Comparison of ENCODE assay signal across 8 mouse cellular contexts in genomic region chr9:56089778-56090520, GRCm38 (mm10). TPM values are rescaled to one million over a fixed set of nuclear protein-coding genes. Genes with fewer than 3 reads are reported as not detected.
DNase-seq lines count a peak whose midpoint lies in the region; ATAC-seq lines count a peak whose summit lies in the region.

Gene Pstpip1 (plus strand): TSS chr9:56089962.

- intact Hi-C loops in gastrocnemius, postnatal 36 days (cut with DNase I), result no loop called here
- intact Hi-C loops in left cerebral cortex, postnatal 25 days (cut with DNase I), result no loop called here

- peak; percentile 95 for ATAC-seq in inflammation-experienced regulatory T-cells, adult 6 months
- peak; percentile 87 for ATAC-seq in megakaryocyte progenitor cell, adult 5-6 weeks (replicated peaks; ENCODE audit: poor library complexity)

- DNase-seq in ZHBTc4 (ENCODE audit: low read depth, low spot score), result peak; percentile 81
- peak; percentile 33 for DNase-seq in embryo, embryonic 10.5 days (ENCODE audit: low spot score)
- peak; percentile 67 to 79 for DNase-seq in gastrocnemius, postnatal 36 days
- DNase-seq in left cerebral cortex, postnatal 25 days (ENCODE audit: low spot score in 2 of 2), result peak; percentile 36 to 62
- peak; percentile 55 for DNase-seq in right cerebral cortex, postnatal 25 days
- peak; percentile 70 to 83 for DNase-seq in urinary bladder, postnatal 4 days (ENCODE audit: low spot score in 2 of 2)

RNA-seq across cellular contexts. Expression of gene Pstpip1, which starts in this region (rescaled TPM):
- under 1 TPM; 0.69 to 0.89 TPM for total RNA-seq in gastrocnemius, postnatal 36 days (2021)
- 10 to 100 TPM; 38.5 to 48.0 (median 46.2) TPM for polyA plus RNA-seq in inflammation-experienced regulatory T-cells, adult 6 months (2017; shearing (Covaris generic))
- total RNA-seq in left cerebral cortex, postnatal 25 days (2021), result 1 to 10 TPM; 2.7 to 3.1 TPM
- total RNA-seq in megakaryocyte progenitor cell, adult 5-6 weeks (2015), result 25.9 and 38.2 TPM in 2 replicates
- total RNA-seq in megakaryocyte progenitor cell, adult 5-6 weeks (2017), result 113 and 122 TPM in 2 replicates

Comparison
In these comparisons a context has a peak if more than half of its experiments do, and no peak if none do; other contexts are left out.
1. Peak in every context shown above with its lines: DNase-seq and ATAC-seq.
2. RNA of gene Pstpip1 (total RNA-seq): 25.9 to 122 TPM in megakaryocyte progenitor cell, adult 5-6 weeks; 2.7 to 3.1 TPM in left cerebral cortex, postnatal 25 days and 0.69 to 0.89 TPM in gastrocnemius, postnatal 36 days; every median in the first group is over 4 times any median in the second.
3. Peak in DNase-seq in gastrocnemius, postnatal 36 days; RNA of the gene not detected or under 1 TPM.